Mouse (Mus musculus) E14TG2a.4 (cell line): ENCODE results near the gene Mypn.

Experiments
- CTCF ChIP-seq: conservative IDR thresholded peaks from 2 replicates; pipeline ENCODE4 v1.5.1; 2014; ENCODE audit warnings: low read length
- NANOG ChIP-seq: IDR thresholded peaks from 2 replicates; pipeline ENCODE4 v1.6.1; 2014; ENCODE audit warnings: borderline replicate concordance, low read length, mixed read lengths
- POU5F1 ChIP-seq: IDR thresholded peaks from 2 replicates; pipeline ENCODE4 v1.6.1; 2014; ENCODE audit warnings: low read length, borderline replicate concordance

GRCm38 (mm10) chr10:63169503-63169902, 34.2 kb downstream of the Mypn start:
- TF ChIP-seq NANOG, result no peak
- no peak; the same call in 1 of the 2 replicates for TF ChIP-seq CTCF
- TF ChIP-seq POU5F1, result no peak
